Mouse (Mus musculus): Measurements from ENCODE around the gene Mgst2. TPM values are rescaled to one million over a fixed set of nuclear protein-coding genes. Genes with fewer than 3 reads are reported as not detected.

Mgst2 gene
- total and polyA plus RNA-seq, 3 experiments: 0.69 to 3.1 TPM; not detected in 1

GRCm38 (mm10) chr3:51731949-51732636 lies 71.9 kb downstream of the Mgst2 start:
- no peak overlapping the region for H3K9ac ChIP-seq (ENCODE audit: control insufficient read depth, low read depth, low read length, poor library complexity, severe bottlenecking)
- no peak for DNase-seq (ENCODE audit: low read depth, low spot score)
- no peak for TF ChIP-seq NELFE (IDR thresholded peaks at IDR 0.05; ENCODE audit: low read depth, low read length)
- no peak for TF ChIP-seq HCFC1 (IDR thresholded peaks at IDR 0.05; ENCODE audit: low read depth, low read length)
- TF ChIP-seq POLR2A (IDR thresholded peaks at IDR 0.05; ENCODE audit: control insufficient read depth in 1 of 2, insufficient read depth in 1 of 2, low read depth in 1 of 2, low read length in 2 of 2, poor library complexity in 1 of 2): no peak
- TF ChIP-seq USF2 (IDR thresholded peaks at IDR 0.05; ENCODE audit: borderline replicate concordance in 1 of 2, insufficient read depth in 1 of 2, low read depth in 1 of 2, low read length in 2 of 2): no peak
- no peak for TF ChIP-seq TBP (IDR thresholded peaks at IDR 0.05; ENCODE audit: low read depth, low read length)
- no peak for TF ChIP-seq SMC3 (IDR thresholded peaks at IDR 0.05; ENCODE audit: low read depth, low read length)
- no peak for TF ChIP-seq MEF2A (IDR thresholded peaks at IDR 0.05; ENCODE audit: extremely low read depth, insufficient replicate concordance, low read depth, low read length, poor library complexity, severe bottlenecking)
- no peak for TF ChIP-seq ZKSCAN1 (IDR thresholded peaks at IDR 0.05; ENCODE audit: low read depth, low read length)
- TF ChIP-seq MAFK (IDR thresholded peaks at IDR 0.05; ENCODE audit: borderline replicate concordance, low read depth, low read length): no peak
- no peak for TF ChIP-seq POLR2AphosphoS2 (IDR thresholded peaks at IDR 0.05; ENCODE audit: low read length)
- TF ChIP-seq SIN3A (IDR thresholded peaks at IDR 0.05; ENCODE audit: low read length): no peak
- H3K4me1 ChIP-seq (ENCODE audit: control insufficient read depth in 1 of 2, insufficient read depth in 2 of 2, low read length in 2 of 2): peaks cover 12 to 24% of the 10 kb centered on the region in 2 experiments
- no peak overlapping the region for H3K4me3 ChIP-seq (ENCODE audit: control insufficient read depth in 1 of 2, insufficient read depth in 1 of 2, low read depth in 2 of 2, low read length in 2 of 2)
- no peaks in the 10 kb centered on the region for H3K9me3 ChIP-seq (replicated peaks; ENCODE audit: insufficient read depth, low read length)
- H3K27me3 ChIP-seq (ENCODE audit: control insufficient read depth in 1 of 2, insufficient read depth in 2 of 2, low read length in 2 of 2): no peaks in the 10 kb centered on the region
- peaks cover 0 to 18% of the 10 kb centered on the region in 2 experiments; a peak in 2 of 4 replicates for H3K36me3 ChIP-seq (ENCODE audit: control insufficient read depth in 1 of 2, insufficient read depth in 2 of 2, low read length in 2 of 2)
- H3K79me2 ChIP-seq (ENCODE audit: control insufficient read depth, insufficient read depth, low read length, poor library complexity): no peaks in the 10 kb centered on the region
- H3K27ac ChIP-seq (ENCODE audit: control insufficient read depth, low read depth, low read length): no peak overlapping the region

Other genes starting within 250 kb of the Mgst2 start
- gene Naa15, start 245.2 kb upstream of the Mgst2 start, total RNA-seq (2012; rRNA removed): 36.6 and 43.4 TPM in 2 replicates
- gene Naa15, start 245.2 kb upstream of the Mgst2 start, polyA plus RNA-seq (2012; ENCODE audit: insufficient read depth in 1 of 2, insufficient read length in 2 of 2, low read depth in 1 of 2, low replicate concordance in 2 of 2, missing spikeins in 1 of 2): 100 to 1,000 TPM in 1 of 2 experiments, 10 to 100 TPM in 1; 61.6 to 558 TPM
- gene Rab33b, start 176.4 kb upstream of the Mgst2 start, total RNA-seq (2012; rRNA removed): 5.2 and 6.2 TPM in 2 replicates
- 1 to 10 TPM in 1 of 2 experiments, not detected in 1; 4.9 TPM for gene Rab33b, start 176.4 kb upstream of the Mgst2 start, polyA plus RNA-seq (2012; ENCODE audit: insufficient read depth in 1 of 2, insufficient read length in 2 of 2, low read depth in 1 of 2, low replicate concordance in 2 of 2, missing spikeins in 1 of 2)
- 8.4 and 11.3 TPM in 2 replicates for gene Setd7, start 99.5 kb upstream of the Mgst2 start, total RNA-seq (2012; rRNA removed)
- gene Setd7, start 99.5 kb upstream of the Mgst2 start, polyA plus RNA-seq (2012; ENCODE audit: insufficient read depth in 1 of 2, insufficient read length in 2 of 2, low read depth in 1 of 2, low replicate concordance in 2 of 2, missing spikeins in 1 of 2): 10 to 100 TPM; 15.3 to 37.9 TPM